Mouse (Mus musculus) cerebellum, postnatal 14 days (tissue): ENCODE data around the gene Dyrk3.

Source experiments
- DNase-seq, 2 experiments: peaks; one replicate each; pipeline ENCODE4 v3.0.0; 2021; ENCODE audit warnings: mixed read lengths in 2 of 2

The Dyrk3 gene

DNA sequence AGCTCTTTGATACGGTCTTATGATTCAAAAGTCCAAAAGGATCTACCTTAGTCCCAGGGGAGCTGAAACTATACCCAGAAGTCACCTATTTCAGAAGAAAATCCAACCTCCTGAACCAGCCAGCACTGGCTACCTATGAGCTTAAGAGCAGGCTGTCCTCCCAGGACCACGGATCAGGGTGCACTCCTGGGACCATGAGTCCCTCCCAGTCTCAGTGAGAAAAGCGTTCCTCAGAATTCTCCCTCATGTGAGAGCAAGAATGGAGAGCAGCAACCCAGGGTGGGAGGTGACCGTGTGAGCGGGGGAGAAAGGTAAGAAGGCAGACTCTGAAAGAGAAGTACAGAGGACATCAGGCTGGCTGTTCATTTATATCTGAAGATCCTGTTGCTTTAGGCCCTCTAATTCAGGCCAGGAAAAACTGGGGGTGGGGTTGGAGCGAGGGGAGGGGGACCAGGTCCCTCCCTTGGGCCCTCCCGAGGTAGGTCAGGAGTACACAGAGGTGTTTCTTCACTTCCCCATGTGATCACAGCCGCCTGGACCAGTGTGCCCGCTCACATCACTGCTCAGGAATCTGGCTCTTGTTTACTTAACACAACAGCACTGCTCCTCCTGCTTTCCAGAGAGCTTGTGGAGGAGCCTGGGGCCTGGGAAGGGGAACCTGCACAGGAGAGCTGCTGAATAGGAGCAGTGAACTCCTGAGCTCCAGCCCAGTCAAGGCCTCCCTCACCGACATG lies 30.4 kb downstream of the Dyrk3 start:
- DNase-seq, result no peak

DNA sequence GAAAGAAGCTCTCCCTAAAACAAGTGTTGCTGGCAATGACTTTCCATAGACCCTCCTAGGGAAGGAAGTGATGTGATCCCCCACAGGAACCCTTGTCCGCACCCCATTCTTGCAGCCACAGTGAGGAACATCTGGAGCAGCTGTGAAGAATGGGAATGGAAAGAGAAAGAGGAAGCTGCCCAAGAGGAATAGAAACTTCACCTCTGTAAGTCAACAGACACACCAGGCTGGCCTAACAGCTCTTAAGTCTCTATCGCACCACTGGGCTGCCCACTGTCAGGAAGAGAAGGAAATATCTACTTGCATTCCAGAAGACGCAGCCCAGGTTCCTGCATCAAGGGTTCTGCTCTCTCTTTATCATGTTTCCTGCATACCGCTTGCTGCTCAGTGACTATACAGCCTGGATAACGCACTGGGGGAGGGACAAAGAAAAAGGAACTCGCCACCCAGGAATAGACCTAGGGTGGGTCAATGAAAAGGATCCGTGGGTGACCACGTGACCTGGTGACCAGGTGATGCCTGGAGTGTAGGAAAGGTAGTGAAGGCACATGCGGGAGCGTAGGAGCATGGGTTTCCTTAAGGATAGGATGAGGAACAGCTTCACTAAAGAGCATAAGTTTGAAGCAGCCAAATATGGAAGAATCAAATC lies 34.2 kb downstream of the Dyrk3 start:
- no peak for DNase-seq

DNA sequence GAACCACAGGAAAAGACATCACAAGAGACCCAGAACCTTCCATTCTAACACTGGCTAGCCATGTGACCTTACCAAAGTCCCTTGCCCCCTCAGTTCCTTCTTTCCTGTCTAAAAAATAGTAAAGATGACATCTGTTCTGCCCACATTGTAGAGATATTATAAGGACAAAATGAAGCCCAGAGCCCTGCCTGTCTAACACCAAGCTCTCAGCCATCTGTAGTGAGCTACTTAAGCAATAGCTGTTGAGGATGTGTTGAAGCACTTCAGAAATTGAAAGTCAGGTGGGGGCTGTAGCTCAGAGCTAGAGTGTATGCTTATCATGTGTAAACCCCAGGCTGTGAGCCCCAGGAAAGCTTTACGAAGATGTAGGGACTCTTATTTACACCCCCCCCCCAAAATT lies 37.3 kb downstream of the Dyrk3 start:
- DNase-seq, result no peak

DNA sequence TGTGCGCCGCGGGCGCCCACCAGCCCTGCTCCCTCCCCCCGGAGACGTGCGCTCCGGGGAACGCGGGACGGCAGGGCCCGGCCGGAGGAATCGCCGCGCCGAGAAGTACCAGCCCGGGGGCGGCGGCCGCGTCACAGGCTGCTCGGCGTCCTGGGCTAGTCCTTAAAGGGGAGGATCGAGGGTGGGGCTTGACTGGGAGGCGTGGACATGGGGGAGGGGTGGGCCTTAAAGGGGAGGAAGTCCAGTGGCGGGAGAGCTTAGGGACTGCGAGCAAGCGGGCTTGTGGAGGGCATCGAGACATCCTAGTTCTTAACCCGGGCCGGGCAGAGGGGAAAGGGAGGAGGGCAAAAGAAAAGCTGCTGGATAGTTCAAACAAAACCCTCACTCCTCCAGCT lies 40.4 kb downstream of the Dyrk3 start, which contains the start of gene Mapkapk2:
Gene Mapkapk2, minus strand, starts transcription at position 127 of the 395 bp plus-strand sequence.
- DNase-seq, result peak; percentile 92 to 96

DNA sequence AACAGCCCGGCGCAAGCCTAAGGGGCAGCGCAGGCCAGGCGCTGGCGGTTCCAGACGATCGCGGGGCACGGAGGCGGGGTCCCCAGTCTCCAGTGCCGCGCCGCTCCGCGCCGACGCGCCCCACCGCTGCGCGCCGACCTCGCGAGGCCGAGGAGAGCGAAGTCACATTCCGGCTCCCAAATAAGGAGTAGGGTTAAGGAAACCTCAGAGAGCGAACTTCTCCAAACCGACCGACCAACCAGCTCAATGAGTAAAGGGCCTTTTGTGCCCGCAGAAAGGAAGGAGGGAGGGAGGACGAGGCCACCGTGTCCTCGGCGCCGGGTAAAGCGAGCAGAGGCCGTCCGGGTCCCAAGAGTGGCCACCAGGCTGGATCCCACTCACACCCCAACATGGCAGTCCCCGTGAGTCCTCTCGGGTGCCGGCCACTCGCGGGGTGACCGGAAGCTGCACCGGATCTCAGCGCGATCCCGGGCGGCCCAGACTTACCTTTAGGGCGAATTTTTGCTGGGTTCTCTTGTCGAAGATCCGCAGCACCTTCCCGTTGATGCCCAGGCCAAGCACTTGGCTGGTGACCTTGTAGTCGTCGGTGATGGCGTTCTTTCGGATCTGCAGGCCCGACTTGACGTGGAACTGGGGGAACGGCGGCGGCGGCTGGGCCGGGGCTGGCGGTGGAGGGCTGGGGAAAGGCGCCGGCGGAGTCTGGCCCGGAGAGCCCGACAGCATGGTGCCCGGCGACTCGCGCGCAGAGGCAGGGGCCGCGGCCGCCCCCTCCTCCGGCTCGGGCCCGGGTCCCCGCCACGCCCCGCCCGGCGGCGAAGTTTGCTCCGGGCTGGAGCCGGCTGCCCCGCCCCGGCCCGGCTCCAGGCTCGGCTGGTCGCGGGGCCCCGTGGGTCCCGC lies 41.1 kb downstream of the Dyrk3 start:
- DNase-seq, result peak; percentile 54 to 57

DNA sequence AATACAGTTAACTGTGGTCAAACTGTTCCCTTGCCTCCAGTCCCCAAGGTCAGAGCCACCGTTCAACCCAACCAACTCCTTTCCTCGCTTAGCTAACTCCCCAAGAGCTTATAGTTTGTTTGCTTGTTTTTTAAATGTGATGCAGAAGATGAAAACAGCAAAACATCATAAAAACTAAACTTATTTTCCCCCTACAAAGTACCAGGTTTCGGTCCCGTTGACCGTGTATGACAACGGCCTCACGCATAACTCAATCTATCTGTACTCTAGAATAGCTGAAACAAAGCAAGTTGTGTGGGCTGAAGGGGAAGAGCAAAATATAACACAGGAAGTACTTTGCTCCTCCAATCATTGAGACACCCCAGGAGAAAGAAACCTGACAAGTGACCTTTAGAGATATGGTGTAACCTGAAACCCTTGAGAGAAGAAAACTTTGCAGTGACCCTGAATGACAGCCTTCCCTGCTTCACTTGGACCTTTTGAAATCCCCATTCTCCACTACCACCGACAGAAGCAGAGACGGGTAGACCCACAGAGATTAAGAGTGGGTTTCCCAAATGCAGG lies 41.9 kb downstream of the Dyrk3 start:
- DNase-seq, result no peak

DNA sequence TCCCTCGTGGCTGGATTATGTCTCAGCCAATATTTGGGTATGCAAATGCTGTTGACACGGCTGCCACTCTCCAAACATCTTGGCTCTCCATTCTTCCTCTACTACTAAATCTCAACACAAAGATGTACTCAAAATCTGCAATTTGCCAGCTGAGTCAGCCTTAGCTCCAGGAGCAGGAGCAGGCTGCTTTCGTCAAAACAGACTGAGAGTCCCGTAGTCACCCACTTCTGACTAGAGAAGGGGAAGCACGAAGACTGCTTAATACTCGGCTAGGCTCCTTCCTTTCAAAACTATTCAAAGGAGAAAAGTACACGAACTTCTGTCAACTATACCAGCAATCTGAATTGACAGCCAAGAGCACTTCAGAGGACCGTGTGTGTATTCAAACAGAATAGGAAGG lies 42.6 kb downstream of the Dyrk3 start:
- no peak for DNase-seq

DNA sequence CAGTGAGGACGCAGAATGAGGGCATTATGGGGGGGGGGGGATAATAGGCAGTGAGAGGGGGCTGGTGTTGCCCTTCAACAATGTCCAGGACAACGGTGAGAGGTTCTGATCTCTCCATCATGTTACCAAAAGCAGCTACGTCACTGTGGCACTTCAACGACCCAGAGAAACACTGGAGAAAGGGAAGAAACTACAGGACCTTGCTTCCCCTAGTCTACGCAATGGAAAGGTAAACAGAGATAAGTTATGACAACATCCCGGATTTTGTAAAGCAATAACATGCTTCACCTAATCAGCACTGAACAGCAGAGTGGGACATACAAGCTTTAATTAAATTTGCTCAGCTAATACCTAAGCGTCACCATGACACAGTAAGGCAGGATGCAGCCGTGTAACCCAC lies 44.3 kb downstream of the Dyrk3 start:
- no peak for DNase-seq

DNA sequence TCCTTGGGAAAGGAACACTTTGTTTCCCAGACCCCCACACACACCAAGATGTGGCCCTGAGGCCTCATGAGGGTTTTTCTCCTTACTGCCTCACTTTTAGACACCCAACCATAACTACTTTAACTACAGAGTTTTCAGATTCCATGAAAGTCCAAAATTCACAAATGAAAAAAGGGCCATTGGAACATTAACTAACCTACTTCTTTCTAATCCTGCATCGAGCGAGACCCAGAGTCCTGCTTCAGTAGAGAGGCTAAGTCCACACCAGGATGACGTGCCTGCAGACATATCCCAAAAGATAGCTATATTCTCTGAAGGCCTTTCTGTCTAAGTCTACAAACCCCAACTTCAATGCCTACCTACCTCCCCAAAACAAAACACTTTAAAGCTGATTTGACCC lies 45.3 kb downstream of the Dyrk3 start:
- no peak for DNase-seq

DNA sequence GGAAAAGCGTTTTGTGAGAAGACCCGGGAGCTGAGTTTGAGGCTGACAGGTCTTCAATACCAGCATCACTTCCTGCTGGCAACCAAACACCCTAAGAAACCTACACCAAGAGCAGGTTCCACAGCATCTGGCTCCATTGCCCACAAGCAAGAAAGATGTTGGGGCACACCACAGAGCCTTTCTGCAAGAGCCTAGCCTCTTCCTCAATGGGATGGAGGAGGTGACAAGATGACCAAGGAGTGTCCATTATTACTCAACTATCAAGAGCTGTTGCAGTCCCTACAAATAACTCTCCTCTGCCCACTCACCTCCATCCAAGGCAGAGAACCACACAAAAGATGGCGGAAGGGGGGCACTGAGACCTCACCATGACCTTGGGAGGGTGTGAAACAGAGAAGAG lies 46.0 kb downstream of the Dyrk3 start:
- no peak for DNase-seq

DNA sequence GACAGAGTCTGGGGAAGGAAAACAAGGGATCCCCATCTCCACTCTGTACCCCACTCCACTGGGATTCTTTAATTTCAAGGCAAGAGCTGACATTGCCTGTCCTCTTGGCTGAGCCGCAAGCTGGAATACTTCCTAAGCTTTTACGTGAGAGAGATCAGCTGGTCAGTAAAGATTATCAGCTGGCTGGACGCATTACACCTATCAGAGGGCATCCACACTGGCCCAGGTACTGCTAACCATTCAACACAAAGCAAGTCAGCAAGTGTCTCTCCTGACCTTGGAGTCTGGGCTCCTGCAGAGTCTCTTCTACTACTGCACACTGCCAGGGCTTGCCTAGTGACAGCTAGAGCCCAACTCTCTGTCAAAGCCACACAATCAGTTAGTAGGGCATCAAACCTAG lies 46.7 kb downstream of the Dyrk3 start:
- DNase-seq, result no peak

DNA sequence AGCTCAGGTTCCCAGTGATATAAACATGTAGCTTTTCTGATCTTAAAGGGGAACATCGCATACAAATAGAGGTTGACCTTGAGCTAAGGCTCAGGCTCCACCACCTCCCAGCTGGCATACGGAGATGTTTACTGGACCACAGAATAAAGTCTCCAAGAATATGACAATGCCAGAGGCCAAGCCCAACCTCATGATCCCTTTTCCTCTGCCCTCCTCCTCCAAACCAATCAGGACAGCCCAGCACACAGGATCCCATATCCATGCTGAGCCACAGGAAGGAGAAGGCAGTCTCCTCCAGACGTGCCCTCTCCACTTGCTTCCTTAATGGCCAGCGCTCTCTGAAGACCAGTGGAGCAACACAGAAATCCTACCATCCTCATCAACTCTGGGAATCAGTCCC lies 47.3 kb downstream of the Dyrk3 start:
- DNase-seq, result no peak

DNA sequence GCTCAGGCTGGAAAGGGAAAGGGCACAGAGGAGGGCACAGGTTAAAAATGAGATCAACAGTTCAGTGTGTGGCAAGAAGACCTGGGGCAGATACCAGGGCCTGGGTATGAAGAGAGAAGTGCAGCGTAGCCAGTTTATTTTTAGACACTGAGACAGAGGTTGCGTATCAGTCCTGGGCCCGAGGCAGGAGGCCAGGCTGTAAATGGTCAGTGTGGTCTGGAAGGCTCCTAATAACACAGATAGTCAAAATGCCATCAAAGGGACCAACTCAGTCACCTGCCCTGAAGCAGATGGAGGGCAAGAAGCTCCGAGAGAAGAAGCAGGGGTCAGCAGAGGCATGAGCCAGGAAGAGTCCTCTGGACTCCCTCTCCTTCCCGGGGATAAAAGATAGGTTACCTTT lies 47.9 kb downstream of the Dyrk3 start:
- DNase-seq, result no peak

DNA sequence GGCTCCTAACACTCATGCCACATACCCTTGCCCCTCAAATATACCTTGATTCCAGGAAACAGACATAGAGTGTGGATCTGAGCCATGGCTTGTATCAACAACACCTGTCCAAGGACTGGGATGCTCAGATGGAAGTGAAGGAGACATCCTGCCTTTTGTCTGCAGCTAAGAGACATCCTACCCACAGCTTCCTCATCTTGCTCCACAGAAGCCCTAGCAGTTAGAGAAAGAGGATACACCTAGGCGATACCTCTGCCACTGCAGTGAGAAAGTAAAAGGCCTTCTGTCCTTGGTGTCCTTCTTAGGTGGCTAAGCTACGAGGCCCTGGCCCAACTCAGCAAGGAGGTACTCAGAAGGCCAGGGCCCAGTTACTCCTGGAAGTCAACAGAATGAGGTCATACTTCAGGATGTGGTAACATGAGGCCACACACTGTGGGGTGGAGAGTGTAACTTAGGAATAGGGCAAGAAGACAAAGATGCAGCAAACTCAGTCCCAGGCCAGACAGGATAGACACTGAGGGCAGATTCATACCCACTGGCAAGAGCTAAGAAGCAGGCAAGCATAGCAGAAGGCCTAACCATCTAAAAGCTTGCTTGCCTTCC lies 48.5 kb downstream of the Dyrk3 start:
- no peak for DNase-seq

DNA sequence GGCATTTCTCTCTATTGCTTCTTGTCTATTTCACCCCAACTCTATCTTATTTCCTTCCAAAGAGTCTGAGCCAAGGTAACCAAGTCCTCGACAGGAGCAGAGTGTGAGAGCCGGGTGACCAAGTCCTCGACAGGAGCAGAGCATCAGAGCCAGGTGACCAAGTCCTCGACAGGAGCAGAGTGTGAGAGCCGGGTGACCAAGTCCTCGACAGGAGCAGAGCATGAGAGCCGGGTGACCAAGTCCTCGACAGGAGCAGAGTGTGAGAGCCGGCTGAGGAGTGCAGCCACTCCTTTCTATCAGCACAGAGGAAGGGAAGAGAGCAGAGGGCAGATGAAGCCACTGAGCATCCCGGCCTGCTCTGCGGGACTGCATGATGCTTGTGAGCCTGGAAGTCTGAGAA lies 49.6 kb downstream of the Dyrk3 start:
- DNase-seq, result no peak

DNA sequence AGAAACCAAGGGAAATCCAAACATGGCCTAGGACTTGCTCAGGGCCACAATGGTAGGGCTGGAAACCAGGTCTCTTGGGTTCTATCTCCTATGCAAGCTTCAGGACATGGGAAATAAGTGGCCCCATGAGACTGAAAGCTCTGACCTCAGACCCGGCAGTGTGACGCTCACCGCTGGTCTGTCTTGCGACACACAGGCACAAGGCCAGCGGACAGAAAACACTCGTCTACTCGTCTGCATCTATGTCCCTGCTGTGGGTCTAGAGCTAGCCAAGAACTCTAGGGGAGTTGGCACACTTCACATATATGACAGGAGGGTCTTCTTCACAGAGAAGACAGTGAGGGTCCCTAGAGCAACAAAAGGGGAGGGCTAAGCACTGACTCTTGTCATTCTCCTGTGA lies 51.2 kb downstream of the Dyrk3 start:
- no peak for DNase-seq

DNA sequence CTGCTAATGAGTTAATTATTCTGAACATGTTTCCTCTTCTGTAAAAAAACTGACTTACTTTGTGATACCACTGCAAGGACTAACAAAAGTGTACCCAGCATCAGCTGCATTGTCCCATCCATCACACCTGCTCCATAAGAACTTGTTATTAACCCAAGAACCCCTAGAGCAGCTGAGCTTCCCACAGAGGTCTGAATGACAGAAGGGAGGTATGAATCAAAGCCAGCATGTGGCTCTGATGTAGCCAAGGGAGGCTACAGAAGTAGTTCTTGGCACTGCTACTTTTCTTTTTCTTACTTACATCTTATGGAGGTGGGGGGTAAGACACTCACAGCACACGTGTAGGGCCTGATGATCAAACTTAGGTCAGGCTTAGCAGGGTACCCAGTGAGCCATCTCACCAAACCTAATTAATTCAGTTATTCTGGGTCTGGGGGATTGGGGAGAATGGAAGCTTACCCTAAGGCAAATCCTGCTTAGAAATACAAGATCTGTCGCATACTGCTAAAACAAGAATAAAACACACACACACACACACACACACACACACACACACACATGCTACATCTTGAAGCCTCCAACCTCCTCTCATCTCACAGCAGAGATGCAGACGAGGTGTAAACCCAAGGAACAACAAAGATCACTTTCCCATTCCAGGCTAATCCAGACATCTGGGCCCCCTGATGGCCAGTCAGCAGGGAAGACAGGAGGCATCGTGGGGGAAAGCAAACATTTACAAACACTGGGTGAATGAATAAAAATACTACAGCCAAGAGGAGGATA lies 52.0 kb downstream of the Dyrk3 start:
- DNase-seq, result no peak

DNA sequence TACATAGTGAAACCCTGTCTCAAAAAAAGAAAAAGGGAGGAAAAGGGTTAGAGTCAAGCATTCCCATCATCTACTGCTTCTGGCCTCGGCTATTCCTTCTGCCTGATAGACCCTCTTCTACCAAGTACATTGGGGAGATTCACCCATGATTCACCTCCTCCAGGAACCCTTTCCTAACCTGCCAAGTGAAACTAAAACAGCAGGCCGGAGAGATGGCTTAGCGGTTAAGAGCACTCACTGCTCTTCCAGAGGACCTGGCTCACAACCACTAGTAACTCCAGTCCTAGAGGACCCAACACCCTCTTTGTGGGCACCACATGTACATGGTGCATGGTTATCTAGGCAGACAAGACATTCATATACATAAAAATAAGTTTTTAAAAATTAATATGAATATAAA lies 52.9 kb downstream of the Dyrk3 start:
- DNase-seq, result no peak

DNA sequence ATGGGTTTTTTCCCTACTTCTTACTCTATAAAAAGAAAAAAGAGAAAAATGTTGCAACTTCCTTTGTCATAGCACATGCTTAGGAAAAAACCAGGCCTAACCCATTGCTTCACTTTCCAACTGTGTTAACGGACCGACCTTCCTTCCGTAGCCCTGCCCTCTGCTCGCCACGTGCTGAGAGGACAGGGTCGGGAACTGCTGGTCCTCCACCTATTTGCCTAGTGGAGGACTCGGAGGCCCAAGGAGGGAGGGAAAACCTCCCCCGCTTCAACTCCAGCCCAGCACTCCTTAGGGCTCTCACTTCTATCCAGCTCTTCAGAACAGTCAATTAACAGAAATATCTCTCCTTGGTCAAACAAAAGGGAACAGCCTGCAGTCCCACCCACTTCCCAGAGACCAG lies 53.9 kb downstream of the Dyrk3 start:
- no peak for DNase-seq

DNA sequence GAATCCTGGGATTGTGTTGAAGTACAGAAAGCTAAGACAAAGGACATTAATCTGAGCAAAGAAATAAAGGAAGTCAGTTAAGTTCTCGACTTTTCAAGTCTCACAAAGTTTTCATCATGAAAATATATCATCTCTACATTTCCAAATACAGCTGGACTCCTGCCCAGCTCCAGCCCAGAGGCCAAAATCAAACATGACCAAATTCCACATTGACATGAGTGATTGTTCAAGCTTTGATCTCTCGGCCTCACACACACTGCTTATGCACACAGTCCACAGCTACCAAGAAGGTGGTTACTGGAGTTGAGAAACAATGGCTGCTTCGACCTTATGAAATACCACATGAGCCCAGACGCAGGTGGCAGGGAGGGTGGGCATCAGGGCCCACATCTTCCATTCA lies 54.5 kb downstream of the Dyrk3 start:
- DNase-seq, result no peak

DNA sequence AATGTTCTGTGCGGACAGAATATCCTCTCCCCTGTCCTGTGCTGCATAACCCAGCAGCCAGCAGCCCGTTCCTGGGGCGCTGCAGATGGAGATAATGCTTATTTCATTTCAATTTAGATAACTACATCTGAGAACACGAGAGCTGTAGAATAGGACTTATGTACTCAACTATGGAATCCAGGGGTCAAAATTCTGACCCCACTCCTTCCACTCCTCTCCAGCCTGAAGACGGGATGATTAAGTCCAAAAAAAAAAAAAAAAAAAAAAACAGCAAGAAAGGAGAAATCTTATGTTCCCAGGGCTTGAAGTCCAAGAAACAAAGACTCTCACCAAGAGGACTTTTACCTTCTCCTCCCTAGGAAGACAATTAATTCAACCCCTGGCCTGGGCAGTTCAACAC lies 55.0 kb downstream of the Dyrk3 start:
- DNase-seq, result no peak

DNA sequence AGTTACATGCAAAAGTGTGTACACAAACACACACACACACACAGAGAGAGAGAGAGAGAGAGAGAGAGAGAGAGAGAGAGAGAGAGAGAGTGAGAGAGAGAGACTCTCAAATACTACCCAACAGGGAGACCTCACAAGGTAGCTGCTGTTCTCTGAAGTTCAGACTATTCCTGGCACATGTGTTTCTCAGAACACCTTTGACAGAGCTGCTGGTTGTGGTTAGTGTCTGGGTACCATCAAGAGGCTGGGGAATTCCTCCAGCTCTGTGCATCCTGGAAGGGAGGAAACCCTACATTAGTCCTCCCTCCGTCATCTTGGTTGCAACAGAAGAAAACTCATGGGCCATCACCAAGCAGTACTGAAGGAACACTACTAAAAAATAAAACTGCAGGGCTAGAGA lies 57.5 kb downstream of the Dyrk3 start:
- no peak for DNase-seq
